Mouse (Mus musculus): ENCODE measurements at regions not wholly inside any gene's neighbourhood (a gene's known extent, or its start where the extent isn't known, plus 50 kb on each side); places are given as distances from the start of the nearest gene placed in this dataset.
A peak's percentile ranks its signal among the peaks of the same experiment; 100 is the strongest.

- DNase-seq (ENCODE audit: low spot score) = no peak
Measured at GRCm38 (mm10) chr8:78877423-78877822, 56.5 kb upstream of the Lsm6 start.

GRCm38 (mm10) chr8:78889708-78890107, 68.8 kb upstream of the Lsm6 start:
- no peak for DNase-seq (ENCODE audit: low spot score)

- DNase-seq (ENCODE audit: low spot score) = no peak
Measured at GRCm38 (mm10) chr8:78890571-78890970, 69.6 kb upstream of the Lsm6 start.

GRCm38 (mm10) chr8:78899887-78900286, 78.9 kb upstream of the Lsm6 start:
- DNase-seq (ENCODE audit: low spot score) = peak; percentile 35

GRCm38 (mm10) chr8:78903034-78903433, 82.1 kb upstream of the Lsm6 start:
- DNase-seq (ENCODE audit: low spot score) = no peak

GRCm38 (mm10) chr8:78907918-78908317, 87.0 kb upstream of the Lsm6 start:
- no peak for DNase-seq (ENCODE audit: low spot score)

- no peak for DNase-seq (ENCODE audit: low spot score)
Measured at GRCm38 (mm10) chr8:78911288-78911873, 90.4 kb upstream of the Lsm6 start.

- no peak for DNase-seq (ENCODE audit: low spot score)
Measured at GRCm38 (mm10) chr8:78912470-78912869, 91.5 kb upstream of the Lsm6 start.

- no peak for DNase-seq (ENCODE audit: low spot score)
Measured at GRCm38 (mm10) chr8:78913823-78914222, 92.9 kb upstream of the Lsm6 start.

- no peak for DNase-seq (ENCODE audit: low spot score)
Measured at GRCm38 (mm10) chr8:78930610-78931397, 97.4 kb upstream of the Zfp827 start.

GRCm38 (mm10) chr8:78932069-78932468, 96.2 kb upstream of the Zfp827 start:
- DNase-seq (ENCODE audit: low spot score) = no peak

- no peak for DNase-seq (ENCODE audit: low spot score)
Measured at GRCm38 (mm10) chr8:78940049-78940448, 88.2 kb upstream of the Zfp827 start.

- no peak for DNase-seq (ENCODE audit: low spot score)
Measured at GRCm38 (mm10) chr8:78941558-78941957, 86.7 kb upstream of the Zfp827 start.

- DNase-seq (ENCODE audit: low spot score) = no peak
Measured at GRCm38 (mm10) chr8:78944367-78944766, 83.9 kb upstream of the Zfp827 start.

- DNase-seq (ENCODE audit: low spot score) = no peak
Measured at GRCm38 (mm10) chr8:78945607-78946006, 82.6 kb upstream of the Zfp827 start.

- DNase-seq (ENCODE audit: low spot score) = no peak
Measured at GRCm38 (mm10) chr8:78946085-78946484, 82.2 kb upstream of the Zfp827 start.

- no peak for DNase-seq (ENCODE audit: low spot score)
Measured at GRCm38 (mm10) chr8:78975034-78975433, 53.2 kb upstream of the Zfp827 start.

Measured in ovary, postnatal 10 days (tissue).